ENCODE assay signal across 21 mouse cellular contexts in genomic region chr15:102612966-102613365, GRCm38 (mm10). TPM values are rescaled to one million over a fixed set of nuclear protein-coding genes. Genes with fewer than 3 reads are reported as not detected.
DNase-seq lines count a peak whose midpoint lies in the region; ATAC-seq and TF ChIP-seq lines count a peak whose summit lies in the region.
"Had no signal": no experiment of that assay in that cellular context is flagged by ENCODE, and none has a peak within 500 bp of the region (broad histone marks: within the 10 kb centered on the region; RNA-seq: fewer than 3 reads in every experiment).

No protein-coding gene starts in this region.

- no peaks in the 10 kb centered on the region for H3K9me3 ChIP-seq in stomach, postnatal 0 days (ENCODE audit: control insufficient read depth, low read length)
- H3K9me3 ChIP-seq: hindbrain, embryonic 10.5 days; limb, embryonic 10.5 days had no signal

- no peaks in the 10 kb centered on the region for H3K36me3 ChIP-seq in thymus, adult 2 months (ENCODE audit: control insufficient read depth, insufficient read depth, low read length)
- no peaks in the 10 kb centered on the region; the same call in 1 of the 2 replicates for H3K36me3 ChIP-seq in stomach, postnatal 0 days (ENCODE audit: control insufficient read depth, insufficient read depth, low read length)
- H3K36me3 ChIP-seq: hindbrain, embryonic 10.5 days; limb, embryonic 10.5 days had no signal

- peak; percentile 64 for TF ChIP-seq CTCF in layer of hippocampus, adult 2 months (conservative IDR thresholded peaks at IDR 0.05)
- no peak for TF ChIP-seq CTCF in thymus, adult 2 months (IDR thresholded peaks at IDR 0.05; ENCODE audit: borderline replicate concordance, control insufficient read depth, extremely low read depth, insufficient read depth, low read length, poor library complexity)
- TF ChIP-seq CTCF in stomach, postnatal 0 days (IDR thresholded peaks at IDR 0.05; ENCODE audit: low read depth) = peak; percentile 57

- TF ChIP-seq POLR2A in thymus, adult 2 months (IDR thresholded peaks at IDR 0.05; ENCODE audit: control insufficient read depth, extremely low read depth, insufficient read depth, low read length, poor library complexity) = no peak

- no peak overlapping the region for H3K9ac ChIP-seq in stomach, postnatal 0 days (ENCODE audit: low read length)
- H3K9ac ChIP-seq: forebrain, postnatal 0 days had no signal

- no peaks in the 10 kb centered on the region for H3K27me3 ChIP-seq in thymus, adult 2 months (ENCODE audit: control insufficient read depth, insufficient read depth, low read length)
- H3K27me3 ChIP-seq in stomach, postnatal 0 days (ENCODE audit: control insufficient read depth, insufficient read depth, low read length) = no peaks in the 10 kb centered on the region

- ATAC-seq in CD4-positive, CD25-positive, alpha-beta regulatory T cell, adult 4 months = no peak
- no peak for ATAC-seq in stomach, postnatal 0 days (ENCODE audit: low FRiP score, low TSS enrichment)
- ATAC-seq: activated CD4-positive, CD25-positive, alpha-beta regulatory T cell, adult 4 months; forebrain, postnatal 0 days; intestine, embryonic 16.5 days had no signal

- no peak for TF ChIP-seq EP300 in stomach, postnatal 0 days (optimal IDR thresholded peaks at IDR 0.05)

- H3K4me3 ChIP-seq in layer of hippocampus, adult 2 months = no peak overlapping the region
- no peak overlapping the region for H3K4me3 ChIP-seq in thymus, adult 2 months (ENCODE audit: control insufficient read depth, insufficient read depth, low read length)
- no peak overlapping the region for H3K4me3 ChIP-seq in stomach, postnatal 0 days (ENCODE audit: low read depth, low read length)
- H3K4me3 ChIP-seq: hindbrain, embryonic 10.5 days; limb, embryonic 10.5 days had no signal

- no peak overlapping the region for H3K4me2 ChIP-seq in stomach, postnatal 0 days (replicated peaks; ENCODE audit: low read depth)
- H3K4me2 ChIP-seq: heart, embryonic 11.5 days had no signal

- no peaks in the 10 kb centered on the region for H3K4me1 ChIP-seq in thymus, adult 2 months (replicated peaks; ENCODE audit: control insufficient read depth, insufficient read depth, low read length)
- no peaks in the 10 kb centered on the region for H3K4me1 ChIP-seq in stomach, postnatal 0 days (replicated peaks; ENCODE audit: control insufficient read depth, insufficient read depth)
- H3K4me1 ChIP-seq: hindbrain, embryonic 10.5 days; limb, embryonic 10.5 days had no signal

- DNase-seq in CD4-positive, CD25-positive, alpha-beta regulatory T cell, adult 2 months (ENCODE audit: low read depth, low spot score) = peak; percentile 6
- no peak for DNase-seq in layer of hippocampus, adult 2 months (ENCODE audit: low spot score in 2 of 2)
- no peak for DNase-seq in layer of hippocampus, postnatal 10 days (ENCODE audit: low spot score in 2 of 2)
- DNase-seq in thymus, adult 2 months = peak; percentile 6
- DNase-seq in thymus, postnatal 4 days = no peak
- no peak for DNase-seq in stomach, postnatal 0 days (ENCODE audit: low spot score)
- no peak for DNase-seq in adrenal gland, postnatal 14 days
- DNase-seq: cerebellum, postnatal 10 days; forebrain, postnatal 0 days; gastrocnemius, postnatal 25 days; layer of hippocampus, postnatal 36 days; right cerebral cortex, postnatal 4 days; thymus, adult 18-20 months had no signal

- H3K27ac ChIP-seq in layer of hippocampus, adult 2 months = no peak overlapping the region
- H3K27ac ChIP-seq in thymus, adult 2 months (ENCODE audit: control insufficient read depth, insufficient read depth, low read length) = no peak overlapping the region
- H3K27ac ChIP-seq in stomach, postnatal 0 days (replicated peaks) = no peak overlapping the region
- H3K27ac ChIP-seq: hindbrain, embryonic 10.5 days; limb, embryonic 10.5 days had no signal

RNA-seq across cellular contexts. Expression of gene Gm28047, which starts 11.9 kb away (rescaled TPM):
- 1 to 10 TPM in 1 of 2 experiments, not detected in 1; 1.5 TPM for polyA plus RNA-seq in CD4-positive, CD25-positive, alpha-beta regulatory T cell, adult 4 months (2017; shearing (Covaris generic))
- not detected for total RNA-seq in layer of hippocampus, adult 2 months (2021)
- under 1 TPM in 1 of 2 experiments, not detected in 1; 0.60 TPM for total RNA-seq in layer of hippocampus, postnatal 10 days (2021)
- polyA plus RNA-seq in thymus, adult 2 months (2012; rRNA removed) = not detected in 2 replicates
- not detected in 2 replicates for polyA plus RNA-seq in stomach, postnatal 0 days (2015; fragmentation: Nextera tagmentation; extraction: Ambion mirVana)
- total RNA-seq in adrenal gland, postnatal 14 days (2021) = 2.8 TPM in 1 of 2 replicates, not detected in the other
- total RNA-seq: forebrain, postnatal 0 days; megakaryocyte-erythroid progenitor cell, adult 5-6 weeks had no signal
- polyA plus RNA-seq: heart, embryonic 11.5 days; hindbrain, embryonic 10.5 days; intestine, embryonic 16.5 days; neural tube, embryonic 14.5 days had no signal

RNA-seq across cellular contexts. Expression of gene Atf7, which starts 12.3 kb away (rescaled TPM):
- 10 to 100 TPM; 41.4 to 42.2 TPM for polyA plus RNA-seq in CD4-positive, CD25-positive, alpha-beta regulatory T cell, adult 4 months (2017; shearing (Covaris generic))
- 10 to 100 TPM; 45.5 to 46.4 TPM for total RNA-seq in layer of hippocampus, adult 2 months (2021)
- total RNA-seq in layer of hippocampus, postnatal 10 days (2021) = 10 to 100 TPM; 39.4 to 40.5 TPM
- polyA plus RNA-seq in thymus, adult 2 months (2012; rRNA removed) = 129 and 140 TPM in 2 replicates
- polyA plus RNA-seq in stomach, postnatal 0 days (2015; fragmentation: Nextera tagmentation; extraction: Ambion mirVana) = 17.0 and 17.3 TPM in 2 replicates
- 76.1 and 86.7 TPM in 2 replicates for total RNA-seq in adrenal gland, postnatal 14 days (2021)

RNA-seq across cellular contexts. Expression of gene Atp5g2, which starts 59.2 kb away (rescaled TPM):
- 10 to 100 TPM; 59.6 to 89.5 TPM for polyA plus RNA-seq in CD4-positive, CD25-positive, alpha-beta regulatory T cell, adult 4 months (2017; shearing (Covaris generic))
- 10 to 100 TPM; 11.0 to 11.5 TPM for total RNA-seq in layer of hippocampus, adult 2 months (2021)
- 10 to 100 TPM in 1 of 2 experiments, 1 to 10 TPM in 1; 5.9 to 17.8 TPM for total RNA-seq in layer of hippocampus, postnatal 10 days (2021)
- 378 and 434 TPM in 2 replicates for polyA plus RNA-seq in thymus, adult 2 months (2012; rRNA removed)
- polyA plus RNA-seq in stomach, postnatal 0 days (2015; fragmentation: Nextera tagmentation; extraction: Ambion mirVana) = 66.6 and 71.4 TPM in 2 replicates
- 35.4 and 47.3 TPM in 2 replicates for total RNA-seq in adrenal gland, postnatal 14 days (2021)

Comparison
In these comparisons a context has a peak if more than half of its experiments do, and no peak if none do; other contexts are left out.
1. DNase-seq: peak in CD4-positive, CD25-positive, alpha-beta regulatory T cell, adult 2 months (single experiment) and thymus, adult 2 months (single experiment); none in layer of hippocampus, adult 2 months (0 of 2), layer of hippocampus, postnatal 10 days (0 of 2), thymus, postnatal 4 days (single experiment), stomach, postnatal 0 days (single experiment) and adrenal gland, postnatal 14 days (single experiment).